Mouse (Mus musculus): ENCODE data around the gene Ptch2. TPM values are rescaled to one million over a fixed set of nuclear protein-coding genes. Genes with fewer than 3 reads are reported as not detected.
A peak's percentile ranks its signal among the peaks of the same experiment; 100 is the strongest.

The Ptch2 gene
- polyA plus RNA-seq (2014; fragmentation: Nextera tagmentation; extraction: Ambion mirVana): 5.6 and 7.7 TPM in 2 replicates

GRCm38 (mm10) chr4:117095551-117096452 lies at the start of gene Ptch2:
Gene Ptch2, plus strand, starts transcription at chr4:117096075.
- peak; percentile 84 for ATAC-seq (ENCODE audit: low FRiP score)
- H3K27me3 ChIP-seq (ENCODE audit: control insufficient read depth, insufficient read depth, low read length): 0 out of 2 replicates have a peak, but pooled peaks cover 3% of the 10 kb centered on the region
- no peaks in the 10 kb centered on the region for H3K9me3 ChIP-seq (ENCODE audit: control insufficient read depth, low read length)
- peak; percentile 77 for DNase-seq (ENCODE audit: low spot score)
- H3K4me3 ChIP-seq (replicated peaks; ENCODE audit: low read length): peak within 1 kb of the TSS; percentile 75
- WGBS: under 1% methylated on average over 50 of the region's 50 CpGs
- peaks cover 23% of the 10 kb centered on the region for H3K4me1 ChIP-seq (replicated peaks; ENCODE audit: control insufficient read depth, insufficient read depth, low read length)
- peaks cover 5% of the 10 kb centered on the region; the same call in 1 of the 2 replicates for H3K36me3 ChIP-seq (replicated peaks; ENCODE audit: control insufficient read depth, insufficient read depth)
- peak within 1 kb of the TSS; percentile 88 for H3K9ac ChIP-seq
- peak within 1 kb of the TSS; percentile 96 for H3K4me2 ChIP-seq (replicated peaks)
- peak within 1 kb of the TSS; percentile 75 for H3K27ac ChIP-seq

GRCm38 (mm10) chr4:117048836-117049235 lies 47.0 kb upstream of the Ptch2 start:
- no peak overlapping the region for H3K4me2 ChIP-seq (replicated peaks)
- H3K36me3 ChIP-seq (replicated peaks; ENCODE audit: control insufficient read depth, insufficient read depth): peaks cover 16% of the 10 kb centered on the region
- DNase-seq (ENCODE audit: low spot score): no peak
- 79% methylated on average over 3 of the region's 3 CpGs for WGBS
- ATAC-seq (ENCODE audit: low FRiP score): no peak
- H3K27ac ChIP-seq: no peak overlapping the region
- no peak overlapping the region for H3K9ac ChIP-seq
- no peaks in the 10 kb centered on the region for H3K9me3 ChIP-seq (ENCODE audit: control insufficient read depth, low read length)
- no peaks in the 10 kb centered on the region for H3K4me1 ChIP-seq (replicated peaks; ENCODE audit: control insufficient read depth, insufficient read depth, low read length)
- no peak overlapping the region for H3K4me3 ChIP-seq (replicated peaks; ENCODE audit: low read length)
- H3K27me3 ChIP-seq (ENCODE audit: control insufficient read depth, insufficient read depth, low read length): no peaks in the 10 kb centered on the region

- no peak for ATAC-seq (ENCODE audit: low FRiP score)
- no peak overlapping the region for H3K27ac ChIP-seq
- H3K9ac ChIP-seq: no peak overlapping the region
- no peaks in the 10 kb centered on the region for H3K27me3 ChIP-seq (ENCODE audit: control insufficient read depth, insufficient read depth, low read length)
- DNase-seq (ENCODE audit: low spot score): no peak
- no peaks in the 10 kb centered on the region for H3K9me3 ChIP-seq (ENCODE audit: control insufficient read depth, low read length)
- H3K4me1 ChIP-seq (replicated peaks; ENCODE audit: control insufficient read depth, insufficient read depth, low read length): no peaks in the 10 kb centered on the region
- H3K4me2 ChIP-seq (replicated peaks): no peak overlapping the region
- no peak overlapping the region for H3K4me3 ChIP-seq (replicated peaks; ENCODE audit: low read length)
- H3K36me3 ChIP-seq (replicated peaks; ENCODE audit: control insufficient read depth, insufficient read depth): peaks cover 14% of the 10 kb centered on the region
- WGBS: 97% methylated on average over 1 of the region's 1 CpGs
These were observed 46.4 kb upstream of the Ptch2 start for GRCm38 (mm10) chr4:117049485-117049884.

- 0 out of 2 replicates have a peak, but pooled peaks have one; percentile 34 for ATAC-seq (ENCODE audit: low FRiP score)
- Histone ChIP-seq H3K4me2 (replicated peaks) (no peak overlapping the region), H3K27ac (no peak overlapping the region), H3K27me3 (ENCODE audit: control insufficient read depth, insufficient read depth, low read length) (no peaks in the 10 kb centered on the region), H3K36me3 (replicated peaks; ENCODE audit: control insufficient read depth, insufficient read depth) (peaks cover 9% of the 10 kb centered on the region), H3K9ac (no peak overlapping the region), H3K9me3 (ENCODE audit: control insufficient read depth, low read length) (no peaks in the 10 kb centered on the region), H3K4me3 (replicated peaks; ENCODE audit: low read length) (no peak overlapping the region), H3K4me1 (replicated peaks; ENCODE audit: control insufficient read depth, insufficient read depth, low read length) (no peaks in the 10 kb centered on the region)
- WGBS: 74% methylated on average over 4 of the region's 4 CpGs
- no peak for DNase-seq (ENCODE audit: low spot score)
These were observed 43.2 kb upstream of the Ptch2 start for GRCm38 (mm10) chr4:117052626-117053025.

GRCm38 (mm10) chr4:117053956-117054355 lies 41.9 kb upstream of the Ptch2 start:
- no peaks in the 10 kb centered on the region for H3K27me3 ChIP-seq (ENCODE audit: control insufficient read depth, insufficient read depth, low read length)
- ATAC-seq (ENCODE audit: low FRiP score): no peak
- peaks cover 14% of the 10 kb centered on the region for H3K36me3 ChIP-seq (replicated peaks; ENCODE audit: control insufficient read depth, insufficient read depth)
- DNase-seq (ENCODE audit: low spot score): no peak
- H3K4me3 ChIP-seq (replicated peaks; ENCODE audit: low read length): no peak overlapping the region
- H3K9me3 ChIP-seq (ENCODE audit: control insufficient read depth, low read length): no peaks in the 10 kb centered on the region
- H3K9ac ChIP-seq: no peak overlapping the region
- 64% methylated on average over 4 of the region's 4 CpGs for WGBS
- no peak overlapping the region for H3K4me2 ChIP-seq (replicated peaks)
- H3K4me1 ChIP-seq (replicated peaks; ENCODE audit: control insufficient read depth, insufficient read depth, low read length): no peaks in the 10 kb centered on the region
- H3K27ac ChIP-seq: 0 out of 2 replicates have a peak overlapping the region, but pooled peaks have one; percentile 1

- Histone ChIP-seq H3K4me1 (replicated peaks; ENCODE audit: control insufficient read depth, insufficient read depth, low read length) (no peaks in the 10 kb centered on the region), H3K4me3 (replicated peaks; ENCODE audit: low read length) (no peak overlapping the region), H3K9me3 (ENCODE audit: control insufficient read depth, low read length) (no peaks in the 10 kb centered on the region), H3K9ac (no peak overlapping the region), H3K27me3 (ENCODE audit: control insufficient read depth, insufficient read depth, low read length) (no peaks in the 10 kb centered on the region), H3K36me3 (replicated peaks; ENCODE audit: control insufficient read depth, insufficient read depth) (peaks cover 11% of the 10 kb centered on the region), H3K4me2 (replicated peaks) (no peak overlapping the region), H3K27ac (no peak overlapping the region)
- ATAC-seq (ENCODE audit: low FRiP score) (no peak), DNase-seq (ENCODE audit: low spot score) (no peak)
These were observed 39.8 kb upstream of the Ptch2 start for GRCm38 (mm10) chr4:117056102-117056501.

- no peaks in the 10 kb centered on the region for H3K4me1 ChIP-seq (replicated peaks; ENCODE audit: control insufficient read depth, insufficient read depth, low read length)
- no peaks in the 10 kb centered on the region for H3K9me3 ChIP-seq (ENCODE audit: control insufficient read depth, low read length)
- H3K27me3 ChIP-seq (ENCODE audit: control insufficient read depth, insufficient read depth, low read length): no peaks in the 10 kb centered on the region
- DNase-seq (ENCODE audit: low spot score) (no peak), ATAC-seq (ENCODE audit: low FRiP score) (no peak)
- H3K9ac ChIP-seq: no peak overlapping the region
- 60% methylated on average over 2 of the region's 2 CpGs for WGBS
- no peak overlapping the region for H3K4me3 ChIP-seq (replicated peaks; ENCODE audit: low read length)
- H3K4me2 ChIP-seq (replicated peaks): no peak overlapping the region
- H3K27ac ChIP-seq: no peak overlapping the region
- peaks cover 11% of the 10 kb centered on the region for H3K36me3 ChIP-seq (replicated peaks; ENCODE audit: control insufficient read depth, insufficient read depth)
These were observed 39.4 kb upstream of the Ptch2 start for GRCm38 (mm10) chr4:117056514-117056913.

GRCm38 (mm10) chr4:117058512-117058911 lies 37.4 kb upstream of the Ptch2 start:
- DNase-seq (ENCODE audit: low spot score) (no peak), ATAC-seq (ENCODE audit: low FRiP score) (no peak)
- Histone ChIP-seq H3K36me3 (replicated peaks; ENCODE audit: control insufficient read depth, insufficient read depth) (peaks cover 15% of the 10 kb centered on the region), H3K27me3 (ENCODE audit: control insufficient read depth, insufficient read depth, low read length) (no peaks in the 10 kb centered on the region), H3K4me2 (replicated peaks) (no peak overlapping the region), H3K9me3 (ENCODE audit: control insufficient read depth, low read length) (no peaks in the 10 kb centered on the region), H3K4me1 (replicated peaks; ENCODE audit: control insufficient read depth, insufficient read depth, low read length) (no peaks in the 10 kb centered on the region), H3K27ac (no peak overlapping the region), H3K4me3 (replicated peaks; ENCODE audit: low read length) (no peak overlapping the region), H3K9ac (no peak overlapping the region)
- 87% methylated on average over 4 of the region's 4 CpGs for WGBS

- H3K27ac ChIP-seq: no peak overlapping the region
- no peak for ATAC-seq (ENCODE audit: low FRiP score)
- no peak overlapping the region for H3K4me2 ChIP-seq (replicated peaks)
These were observed 33.0 kb upstream of the Ptch2 start for GRCm38 (mm10) chr4:117062700-117063390.

More at GRCm38 (mm10) chr4:117062700-117063390, 33.0 kb upstream of the Ptch2 start:
- Histone ChIP-seq H3K27me3 (ENCODE audit: control insufficient read depth, insufficient read depth, low read length) (no peaks in the 10 kb centered on the region), H3K4me1 (replicated peaks; ENCODE audit: control insufficient read depth, insufficient read depth, low read length) (no peaks in the 10 kb centered on the region), H3K36me3 (replicated peaks; ENCODE audit: control insufficient read depth, insufficient read depth) (peaks cover 42% of the 10 kb centered on the region), H3K9me3 (ENCODE audit: control insufficient read depth, low read length) (no peaks in the 10 kb centered on the region), H3K9ac (no peak overlapping the region), H3K4me3 (replicated peaks; ENCODE audit: low read length) (no peak overlapping the region)
- WGBS: 22% methylated on average over 4 of the region's 4 CpGs
- DNase-seq (ENCODE audit: low spot score): no peak

Data from hindbrain, embryonic 14.5 days (tissue).